Mouse (Mus musculus) heart, embryonic 14.5 days (tissue): ENCODE measurements around the gene Uqcr11. TPM values are rescaled to one million over a fixed set of nuclear protein-coding genes. Genes with fewer than 3 reads are reported as not detected.

Source experiments
- ATAC-seq: fragments of 200-750 bp; cut with Nextera tagmentation; 2 replicates; pipeline ENCODE4 v1.8.0; 2017; ENCODE audit warnings: low read depth, moderate TSS enrichment; ENCODE audit not compliant: insufficient number of reproducible peaks, insufficient read depth, low FRiP score
- H3K27ac ChIP-seq, 2 experiments: fragments of 200-500 bp in 1 of 2; fragments of 300-500 bp in 1 of 2; sonication (generic) in 1 of 2; replicated peaks in 1 of 2; 2 replicates each; pipeline ENCODE4 v1.5.1; 2012 to 2014; ENCODE audit warnings: low read depth in 2 of 2, low read length in 2 of 2, control low read depth in 1 of 2, mild to moderate bottlenecking in 1 of 2, mixed read lengths in 1 of 2; ENCODE audit not compliant: control insufficient read depth in 1 of 2, insufficient read depth in 1 of 2
- H3K27me3 ChIP-seq: fragments of 300-500 bp; sonication (generic); 2 replicates; pipeline ENCODE4 v1.6.1; 2014; ENCODE audit warnings: mild to moderate bottlenecking, low read length, control low read depth; ENCODE audit not compliant: control insufficient read depth, insufficient read depth
- H3K36me3 ChIP-seq: fragments of 300-500 bp; sonication (generic); 2 replicates; pipeline ENCODE4 v1.6.1; 2014; ENCODE audit warnings: mild to moderate bottlenecking, control low read depth, low read length, mixed read lengths; ENCODE audit not compliant: control insufficient read depth, insufficient read depth
- H3K4me1 ChIP-seq, 2 experiments: fragments of 200-500 bp in 1 of 2; fragments of 300-500 bp in 1 of 2; sonication (generic) in 1 of 2; 2 replicates each; pipeline ENCODE4 v1.6.1; 2012 to 2014; ENCODE audit warnings: low read length in 2 of 2, control low read depth in 1 of 2, mixed read lengths in 1 of 2; ENCODE audit not compliant: control insufficient read depth in 2 of 2, insufficient read depth in 2 of 2
- H3K4me2 ChIP-seq: fragments of 300-500 bp; sonication (generic); 2 replicates; pipeline ENCODE4 v1.6.1; 2014; ENCODE audit warnings: mild to moderate bottlenecking, low read length
- H3K4me3 ChIP-seq, 2 experiments: fragments of 200-500 bp in 1 of 2; fragments of 300-500 bp in 1 of 2; sonication (generic) in 1 of 2; 2 replicates each; pipeline ENCODE4 v1.5.1; 2012 to 2014; ENCODE audit warnings: low read length in 2 of 2, mild to moderate bottlenecking in 2 of 2, control low read depth in 1 of 2, low read depth in 1 of 2, moderate library complexity in 1 of 2; ENCODE audit not compliant: control insufficient read depth in 1 of 2, insufficient read depth in 1 of 2
- H3K9ac ChIP-seq: fragments of 300-500 bp; sonication (generic); 2 replicates; pipeline ENCODE4 v1.6.1; 2014; ENCODE audit warnings: mild to moderate bottlenecking, low read length
- H3K9me3 ChIP-seq: fragments of 300-500 bp; sonication (generic); 2 replicates; pipeline ENCODE4 v1.6.1; 2016; ENCODE audit warnings: low read length, control low read depth; ENCODE audit not compliant: control insufficient read depth
- WGBS: fragments of 180-500 bp; shearing (Covaris S2); extraction: QIAGEN DNeasy Blood & Tissue Kit; methylation state at CpG from one replicate; pipeline ENCODE4 v1.1.7; 2014; 5-methylcytosine and 5-hydroxymethylcytosine counted together
- polyA plus RNA-seq: library from polyadenylated mRNA; unstranded; fragments of >200 nt; fragmentation: Nextera tagmentation; extraction: Ambion mirVana; gene quantifications from 2 replicates; pipeline ENCODE4 v1.2.1, GENCODE M21; 2014

The Uqcr11 gene
- polyA plus RNA-seq, 1 experiment from 2014 or later = 2,169 TPM

- Histone ChIP-seq H3K9me3 (no peaks in the 10 kb centered on the region), H3K36me3 (peaks cover 100% of the 10 kb centered on the region), H3K9ac (0 out of 2 replicates have a peak overlapping the region, but pooled peaks have one; percentile 16), H3K4me1 (peaks cover 16 to 32% of the 10 kb centered on the region in 2 experiments), H3K4me2 (no peak overlapping the region), H3K27ac (no peak overlapping the region), H3K27me3 (no peaks in the 10 kb centered on the region), H3K4me3 (no peak overlapping the region)
- WGBS = 60% methylated on average over 8 of the region's 8 CpGs
- ATAC-seq = no peak
Observed at GRCm38 (mm10) chr10:80419419-80419818, 12.8 kb upstream of the Uqcr11 start.

GRCm38 (mm10) chr10:80418311-80418710 lies 11.7 kb upstream of the Uqcr11 start:
- WGBS = 55% methylated on average over 3 of the region's 3 CpGs
- Histone ChIP-seq H3K4me2 (no peak overlapping the region), H3K4me3 (no peak overlapping the region), H3K9ac (peak overlapping the region; percentile 21; the same call in 1 of the 2 replicates), H3K4me1 (peaks cover 14 to 23% of the 10 kb centered on the region in 2 experiments), H3K27me3 (no peaks in the 10 kb centered on the region), H3K36me3 (peaks cover 100% of the 10 kb centered on the region), H3K9me3 (no peaks in the 10 kb centered on the region), H3K27ac (no peak overlapping the region)
- no peak for ATAC-seq

- Histone ChIP-seq H3K9me3 (no peaks in the 10 kb centered on the region), H3K27ac (no peak overlapping the region), H3K36me3 (peaks cover 100% of the 10 kb centered on the region), H3K4me3 (no peak overlapping the region), H3K27me3 (no peaks in the 10 kb centered on the region), H3K9ac (no peak overlapping the region), H3K4me1 (peaks cover 14 to 21% of the 10 kb centered on the region in 2 experiments), H3K4me2 (no peak overlapping the region)
- ATAC-seq = no peak
- 85% methylated on average over 1 of the region's 1 CpGs for WGBS
Observed at GRCm38 (mm10) chr10:80417841-80418240, 11.2 kb upstream of the Uqcr11 start.

- H3K4me2 ChIP-seq = no peak overlapping the region
- no peaks in the 10 kb centered on the region for H3K27me3 ChIP-seq
- peaks cover 14 to 21% of the 10 kb centered on the region in 2 experiments for H3K4me1 ChIP-seq
- H3K36me3 ChIP-seq = peaks cover 100% of the 10 kb centered on the region
- 92% methylated on average over 10 of the region's 10 CpGs for WGBS
- H3K9me3 ChIP-seq = no peaks in the 10 kb centered on the region
- no peak overlapping the region for H3K27ac ChIP-seq
- no peak overlapping the region for H3K9ac ChIP-seq
- ATAC-seq = no peak
- no peak overlapping the region for H3K4me3 ChIP-seq
Observed at GRCm38 (mm10) chr10:80417371-80417770, 10.7 kb upstream of the Uqcr11 start.

GRCm38 (mm10) chr10:80415566-80415965 lies 8.9 kb upstream of the Uqcr11 start:
- 88% methylated on average over 7 of the region's 7 CpGs for WGBS
- H3K9me3 ChIP-seq = no peaks in the 10 kb centered on the region
- H3K27me3 ChIP-seq = no peaks in the 10 kb centered on the region
- no peak overlapping the region for H3K4me2 ChIP-seq
- H3K4me1 ChIP-seq = peaks cover 14 to 21% of the 10 kb centered on the region in 2 experiments
- no peak overlapping the region for H3K27ac ChIP-seq
- H3K9ac ChIP-seq = no peak overlapping the region
- no peak overlapping the region for H3K4me3 ChIP-seq
- peaks cover 100% of the 10 kb centered on the region for H3K36me3 ChIP-seq
- ATAC-seq = no peak

- H3K9me3 ChIP-seq = no peaks in the 10 kb centered on the region
- no peak overlapping the region for H3K9ac ChIP-seq
- 83% methylated on average over 41 of the region's 44 CpGs for WGBS
- H3K36me3 ChIP-seq = peaks cover 94% of the 10 kb centered on the region
- no peaks in the 10 kb centered on the region for H3K27me3 ChIP-seq
- H3K4me3 ChIP-seq = no peak overlapping the region
- no peak for ATAC-seq
- no peak overlapping the region for H3K4me2 ChIP-seq
- 0 out of 4 replicates have a peak, but pooled peaks cover 0 to under 1% of the 10 kb centered on the region in 2 experiments for H3K4me1 ChIP-seq
- peak overlapping the region in 1 of 2 experiments; percentile 37; a peak in 1 of 4 replicates for H3K27ac ChIP-seq
Observed at GRCm38 (mm10) chr10:80412656-80413541, 6.3 kb upstream of the Uqcr11 start.

GRCm38 (mm10) chr10:80407924-80408323 lies 1.3 kb upstream of the Uqcr11 start:
- H3K36me3 ChIP-seq = peaks cover 58% of the 10 kb centered on the region
- no peaks in the 10 kb centered on the region for H3K9me3 ChIP-seq
- H3K4me3 ChIP-seq = no peak overlapping the region
- H3K4me2 ChIP-seq = no peak overlapping the region
- H3K27ac ChIP-seq = no peak overlapping the region
- no peak for ATAC-seq
- H3K27me3 ChIP-seq = no peaks in the 10 kb centered on the region
- peaks cover 14 to 26% of the 10 kb centered on the region in 2 experiments for H3K4me1 ChIP-seq
- H3K9ac ChIP-seq = peak overlapping the region; percentile 96; the same call in 1 of the 2 replicates
- WGBS = 47% methylated on average over 4 of the region's 4 CpGs
